Mouse (Mus musculus): ENCODE measurements around the gene Upk3bl. TPM values are rescaled to one million over a fixed set of nuclear protein-coding genes. Genes with fewer than 3 reads are reported as not detected.
A peak's percentile ranks its signal among the peaks of the same experiment; 100 is the strongest.

Upk3bl gene
- polyA plus RNA-seq, 1 experiment from 2014 or later: 0.50 TPM

DNA sequence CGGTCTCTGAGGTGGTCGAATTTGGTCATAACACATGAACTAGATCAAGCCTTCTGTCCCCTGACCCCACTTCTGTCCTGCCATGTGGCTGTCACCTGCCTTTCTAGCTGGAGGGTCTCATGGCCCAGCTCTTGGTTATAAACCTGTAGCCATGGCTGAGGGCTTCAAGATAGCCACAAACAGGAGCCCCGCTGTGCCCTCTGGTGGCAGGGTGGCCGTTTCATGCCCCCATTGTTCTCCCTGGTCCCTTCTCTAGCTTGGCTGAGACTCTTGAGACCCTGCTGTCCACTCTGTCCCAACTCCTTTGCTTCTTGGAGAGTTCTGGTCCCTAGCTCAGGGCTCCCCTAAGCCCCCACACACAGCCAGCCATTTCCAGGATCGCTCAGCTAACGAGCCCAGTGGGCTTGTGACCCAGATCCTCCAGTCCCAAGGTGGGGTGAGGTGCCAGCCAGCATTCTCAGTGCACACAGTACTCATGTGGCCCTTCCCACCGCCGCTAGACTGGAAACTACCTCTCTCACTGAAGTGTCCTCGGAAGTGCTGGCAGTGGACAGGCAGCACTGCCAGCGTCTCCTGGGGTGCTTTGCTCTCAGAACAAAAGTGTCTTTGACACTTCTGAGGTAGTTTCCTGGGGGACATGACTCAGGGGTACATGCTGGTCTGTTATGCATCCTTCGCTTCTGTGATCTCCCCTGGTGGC, 26.5 kb upstream of the Upk3bl start:
- Histone ChIP-seq H3K9me3 (replicated peaks) (no peaks in the 10 kb centered on the region), H3K4me2 (no peak overlapping the region), H3K9ac (no peak overlapping the region), H3K4me3 (no peak overlapping the region), H3K27ac (ENCODE audit: poor library complexity, severe bottlenecking) (no peak overlapping the region), H3K27me3 (replicated peaks) (no peaks in the 10 kb centered on the region), H3K4me1 (replicated peaks) (no peaks in the 10 kb centered on the region), H3K36me3 (peaks cover 74% of the 10 kb centered on the region)
- WGBS: 80% methylated on average over 11 of the region's 11 CpGs
- no peak for ATAC-seq (ENCODE audit: insufficient number of reproducible peaks, low FRiP score)

DNA sequence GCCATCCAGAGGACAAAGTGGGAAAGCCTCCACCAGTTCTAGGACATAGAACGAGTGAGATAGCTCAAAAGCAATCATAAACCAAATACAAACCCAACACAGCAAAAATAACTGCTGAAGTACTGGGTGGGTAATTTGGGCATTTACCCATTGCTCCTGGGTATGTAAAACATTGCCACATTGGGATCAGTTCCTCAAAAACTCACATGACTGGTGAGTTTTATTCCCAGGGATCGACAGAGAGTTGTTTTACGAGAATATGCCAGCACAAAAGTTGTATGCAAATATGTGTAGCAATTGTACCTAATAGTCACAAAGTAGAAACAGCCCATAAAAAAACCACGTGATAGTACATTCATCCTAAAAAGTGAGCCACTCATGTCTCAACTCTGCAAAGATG, 19.4 kb upstream of the Upk3bl start:
- H3K4me3 ChIP-seq: no peak overlapping the region
- no peak overlapping the region for H3K27ac ChIP-seq (ENCODE audit: poor library complexity, severe bottlenecking)
- ATAC-seq (ENCODE audit: insufficient number of reproducible peaks, low FRiP score): no peak
- H3K27me3 ChIP-seq (replicated peaks): no peaks in the 10 kb centered on the region
- WGBS: 73% methylated on average over 4 of the region's 4 CpGs
- peaks cover 12% of the 10 kb centered on the region for H3K4me1 ChIP-seq (replicated peaks)
- peaks cover 32% of the 10 kb centered on the region for H3K36me3 ChIP-seq
- no peak overlapping the region for H3K9ac ChIP-seq
- 0 out of 2 replicates have a peak, but pooled peaks cover 5% of the 10 kb centered on the region for H3K9me3 ChIP-seq (replicated peaks)
- H3K4me2 ChIP-seq: no peak overlapping the region

DNA sequence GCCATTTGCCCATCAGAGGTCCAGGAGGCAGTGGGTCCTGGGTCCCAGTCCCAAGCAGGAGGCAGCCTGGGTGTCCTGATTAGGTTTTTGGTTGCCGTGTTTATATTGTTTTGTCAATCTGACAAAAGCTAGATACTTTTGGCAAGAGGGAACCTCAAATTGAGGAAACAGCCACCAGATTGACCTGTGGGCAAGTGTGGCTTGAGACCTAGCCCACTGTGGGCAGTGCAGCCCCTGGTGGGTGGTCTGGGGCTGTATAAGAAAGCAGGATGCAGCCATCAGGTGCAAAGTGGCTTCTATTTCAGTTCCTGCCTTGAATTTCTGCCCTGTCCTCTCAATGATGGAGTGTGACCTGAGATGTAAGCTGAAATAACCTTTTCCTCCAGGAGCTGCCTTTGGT, 19.0 kb upstream of the Upk3bl start:
- WGBS: 73% methylated on average over 1 of the region's 1 CpGs
- no peak overlapping the region for H3K9ac ChIP-seq

DNA sequence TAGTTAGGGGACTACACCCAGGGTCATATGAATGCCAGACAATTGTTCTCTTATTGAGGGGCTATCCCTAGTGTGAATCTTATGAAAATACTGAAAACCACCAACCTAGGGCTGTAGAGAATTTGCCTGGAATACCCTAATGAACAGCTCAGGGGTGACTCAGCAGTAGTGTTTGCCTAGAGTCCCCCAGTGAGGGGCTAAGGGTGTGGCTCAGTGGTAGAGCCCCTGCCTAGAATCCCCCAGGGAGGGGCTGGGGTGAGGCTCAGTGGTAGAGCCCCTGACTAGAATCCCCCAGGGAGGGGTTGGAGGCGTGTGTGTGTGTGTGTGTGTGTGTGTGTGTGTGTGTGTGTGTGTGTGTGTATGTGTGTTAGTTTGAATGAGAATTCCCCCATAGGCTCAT, 17.6 kb upstream of the Upk3bl start:
- Histone ChIP-seq H3K27ac (ENCODE audit: poor library complexity, severe bottlenecking) (no peak overlapping the region), H3K36me3 (peaks cover 14% of the 10 kb centered on the region), H3K9me3 (replicated peaks) (0 out of 2 replicates have a peak, but pooled peaks cover 5% of the 10 kb centered on the region), H3K27me3 (replicated peaks) (no peaks in the 10 kb centered on the region), H3K9ac (no peak overlapping the region), H3K4me3 (no peak overlapping the region), H3K4me1 (replicated peaks) (peaks cover 15% of the 10 kb centered on the region), H3K4me2 (no peak overlapping the region)
- WGBS: 77% methylated on average over 1 of the region's 1 CpGs
- ATAC-seq (ENCODE audit: insufficient number of reproducible peaks, low FRiP score): no peak

More for the DNA sequence above, 19.0 kb upstream of the Upk3bl start:
- no peak overlapping the region for H3K27ac ChIP-seq (ENCODE audit: poor library complexity, severe bottlenecking)
- ATAC-seq (ENCODE audit: insufficient number of reproducible peaks, low FRiP score): no peak
- H3K4me3 ChIP-seq: no peak overlapping the region
- H3K4me2 ChIP-seq: no peak overlapping the region
- H3K4me1 ChIP-seq (replicated peaks): peaks cover 15% of the 10 kb centered on the region
- 0 out of 2 replicates have a peak, but pooled peaks cover 5% of the 10 kb centered on the region for H3K9me3 ChIP-seq (replicated peaks)
- no peaks in the 10 kb centered on the region for H3K27me3 ChIP-seq (replicated peaks)
- peaks cover 28% of the 10 kb centered on the region for H3K36me3 ChIP-seq

DNA sequence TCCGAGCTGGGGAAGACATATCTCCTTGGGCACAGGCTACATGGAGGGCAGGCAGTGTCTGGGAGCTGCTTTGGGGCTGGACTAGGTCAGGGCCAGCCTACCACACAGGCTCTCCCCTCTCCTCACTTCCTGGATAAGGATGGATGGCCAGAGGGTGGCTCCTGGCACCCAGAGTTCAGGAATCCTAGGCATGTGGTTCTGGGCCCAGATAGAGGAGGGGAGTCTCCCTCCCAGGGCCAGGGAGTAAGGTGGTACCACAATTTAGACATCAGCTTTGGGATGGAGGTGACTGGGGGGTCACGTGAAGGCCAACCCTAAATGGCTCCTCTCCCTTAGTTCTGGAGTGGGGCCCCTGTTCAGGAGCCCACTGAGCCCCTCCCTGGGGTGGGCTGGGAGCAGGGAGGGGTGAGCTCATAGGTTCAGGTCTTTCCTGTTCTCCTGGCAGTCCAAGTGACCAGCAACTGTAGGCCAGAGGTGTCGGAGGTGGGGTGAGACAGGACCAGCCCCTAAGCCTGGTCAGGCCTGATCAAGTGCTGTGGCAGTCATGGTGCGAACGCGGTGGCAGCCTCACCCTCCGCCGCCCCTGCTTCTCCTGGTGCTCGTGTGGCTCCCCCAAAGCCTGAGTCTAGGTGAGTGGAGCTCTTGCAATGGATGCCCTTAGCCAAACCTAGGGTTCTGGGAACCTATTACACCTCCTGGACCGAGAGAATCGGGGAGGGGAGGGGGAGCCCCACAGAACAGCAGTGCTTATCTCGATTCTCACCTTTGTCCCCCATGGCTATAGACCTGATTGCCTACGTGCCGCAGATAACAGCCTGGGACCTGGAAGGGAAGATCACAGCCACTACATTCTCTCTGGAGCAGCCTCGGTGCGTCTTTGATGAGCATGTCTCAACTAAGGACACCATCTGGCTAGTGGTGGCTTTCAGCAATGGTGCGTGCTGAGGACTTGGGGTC, 15.8 kb upstream of the Upk3bl start, which contains the start of gene Upk3b:
TSS of gene Upk3b (plus strand) at position 239 of the 957 bp plus-strand sequence.
- H3K4me3 ChIP-seq: peak within 1 kb of the TSS; percentile 3; the same call in 1 of the 2 replicates
- H3K9ac ChIP-seq: no peak within 1 kb of the TSS
- H3K27me3 ChIP-seq (replicated peaks): no peaks in the 10 kb centered on the region
- peak; percentile 47 for ATAC-seq (ENCODE audit: insufficient number of reproducible peaks, low FRiP score)
- no peaks in the 10 kb centered on the region for H3K36me3 ChIP-seq
- H3K4me1 ChIP-seq (replicated peaks): peaks cover 15% of the 10 kb centered on the region
- no peak within 1 kb of the TSS for H3K4me2 ChIP-seq
- H3K9me3 ChIP-seq (replicated peaks): 0 out of 2 replicates have a peak, but pooled peaks cover 5% of the 10 kb centered on the region
- WGBS: 50% methylated on average over 17 of the region's 17 CpGs
- H3K27ac ChIP-seq (ENCODE audit: poor library complexity, severe bottlenecking): 0 out of 2 replicates have a peak within 1 kb of the TSS, but pooled peaks have one; percentile 10

DNA sequence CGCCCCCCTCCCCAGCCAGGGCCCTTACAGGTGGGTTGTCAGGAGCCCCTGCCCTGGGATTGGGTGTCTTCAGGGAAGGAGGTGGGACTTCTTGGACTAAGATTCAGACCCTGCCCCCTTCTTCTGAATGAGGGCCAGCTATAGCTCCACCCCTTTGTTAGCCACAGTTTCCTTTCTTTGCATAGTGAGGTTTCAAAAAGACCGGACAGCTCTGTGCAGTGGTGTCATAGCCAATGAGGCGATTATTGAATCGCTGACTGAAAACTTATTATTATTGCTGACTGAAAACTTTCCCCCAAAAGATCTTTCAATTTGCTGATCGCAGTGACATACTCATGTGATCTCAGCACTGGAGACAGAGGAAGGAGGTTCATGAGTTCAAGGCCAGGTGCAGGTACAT, 14.1 kb upstream of the Upk3bl start:
- 40% methylated on average over 5 of the region's 5 CpGs for WGBS
- no peaks in the 10 kb centered on the region for H3K36me3 ChIP-seq
- no peak overlapping the region for H3K27ac ChIP-seq (ENCODE audit: poor library complexity, severe bottlenecking)
- 0 out of 2 replicates have a peak, but pooled peaks cover 5% of the 10 kb centered on the region for H3K9me3 ChIP-seq (replicated peaks)
- peak; percentile 49; the same call in 1 of the 2 replicates for ATAC-seq (ENCODE audit: insufficient number of reproducible peaks, low FRiP score)
- no peak overlapping the region for H3K9ac ChIP-seq
- H3K27me3 ChIP-seq (replicated peaks): no peaks in the 10 kb centered on the region
- peak overlapping the region; percentile 21 for H3K4me3 ChIP-seq
- peak overlapping the region; percentile 50 for H3K4me2 ChIP-seq
- H3K4me1 ChIP-seq (replicated peaks): peaks cover 15% of the 10 kb centered on the region

DNA sequence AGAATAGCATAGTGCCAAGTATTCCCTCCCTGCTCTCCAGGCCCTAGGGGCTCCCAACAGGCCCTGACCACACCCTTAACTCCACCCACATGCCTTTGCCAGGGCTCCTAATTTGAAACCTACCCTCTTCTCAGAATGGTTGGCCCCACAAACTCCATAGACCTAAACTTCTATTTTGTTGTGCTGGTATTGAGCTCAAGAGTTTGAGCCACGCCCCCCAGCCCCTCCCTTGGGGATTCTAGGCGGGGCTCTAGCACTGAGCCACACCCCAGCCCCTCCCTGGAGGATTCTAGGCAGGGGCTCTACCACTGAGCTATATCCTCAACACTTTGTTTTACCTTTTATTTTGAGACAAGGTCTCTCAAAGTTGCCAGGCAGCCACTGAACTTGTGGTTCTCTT, 13.0 kb upstream of the Upk3bl start:
- peaks cover 15% of the 10 kb centered on the region for H3K4me1 ChIP-seq (replicated peaks)
- H3K36me3 ChIP-seq: no peaks in the 10 kb centered on the region
- no peak overlapping the region for H3K27ac ChIP-seq (ENCODE audit: poor library complexity, severe bottlenecking)
- no peak overlapping the region for H3K9ac ChIP-seq
- no peak overlapping the region for H3K4me3 ChIP-seq
- WGBS: 43% methylated on average over 2 of the region's 2 CpGs
- H3K27me3 ChIP-seq (replicated peaks): no peaks in the 10 kb centered on the region
- no peak for ATAC-seq (ENCODE audit: insufficient number of reproducible peaks, low FRiP score)
- H3K9me3 ChIP-seq (replicated peaks): 0 out of 2 replicates have a peak, but pooled peaks cover 5% of the 10 kb centered on the region
- no peak overlapping the region for H3K4me2 ChIP-seq

DNA sequence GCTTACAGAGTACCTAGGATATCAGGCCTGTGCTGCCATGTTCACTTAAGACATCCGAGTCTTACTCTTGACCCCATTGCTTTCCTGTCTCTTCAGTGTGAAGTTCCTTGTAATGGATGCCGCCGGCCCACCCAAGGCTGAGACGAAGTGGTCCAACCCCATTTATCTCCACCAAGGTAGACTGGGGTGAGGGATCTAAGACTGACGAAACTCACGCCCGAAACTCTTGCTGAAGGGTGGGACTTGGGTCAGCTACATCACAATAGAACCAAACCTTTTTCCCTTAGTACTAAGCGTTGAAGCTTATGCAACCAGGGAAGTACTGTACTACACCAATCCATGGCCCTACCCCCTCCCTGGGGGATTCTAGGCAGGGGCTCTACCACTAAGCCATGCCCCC, 12.6 kb upstream of the Upk3bl start:
- 90% methylated on average over 8 of the region's 8 CpGs for WGBS
- no peak for ATAC-seq (ENCODE audit: insufficient number of reproducible peaks, low FRiP score)

DNA sequence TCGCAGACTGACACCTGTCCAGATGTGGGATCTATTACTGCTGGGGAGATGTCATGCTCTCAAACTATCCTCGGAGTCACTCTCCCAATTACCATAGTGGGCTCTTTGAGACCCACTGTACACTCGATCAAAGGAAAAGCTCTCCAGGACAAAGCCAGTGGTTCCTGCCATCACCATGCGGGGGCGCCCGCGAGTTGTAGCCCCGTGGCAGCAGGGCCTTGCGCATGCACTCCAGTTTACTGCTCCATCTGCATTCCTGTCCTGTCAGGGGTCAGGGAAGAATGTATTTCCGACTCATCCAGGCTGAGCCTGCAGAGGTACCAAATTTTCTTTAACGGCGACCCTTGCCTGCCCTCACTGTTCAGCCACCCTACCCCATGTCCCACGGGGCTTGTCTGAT, 9.4 kb upstream of the Upk3bl start:
- WGBS: 63% methylated on average over 13 of the region's 13 CpGs
- no peak for ATAC-seq (ENCODE audit: insufficient number of reproducible peaks, low FRiP score)
- no peaks in the 10 kb centered on the region for H3K27me3 ChIP-seq (replicated peaks)
- H3K9ac ChIP-seq: no peak overlapping the region
- no peak overlapping the region for H3K27ac ChIP-seq (ENCODE audit: poor library complexity, severe bottlenecking)
- H3K4me3 ChIP-seq: no peak overlapping the region
- 0 out of 2 replicates have a peak, but pooled peaks cover 3% of the 10 kb centered on the region for H3K4me1 ChIP-seq (replicated peaks)
- no peaks in the 10 kb centered on the region for H3K36me3 ChIP-seq
- H3K9me3 ChIP-seq (replicated peaks): no peaks in the 10 kb centered on the region
- no peak overlapping the region for H3K4me2 ChIP-seq

More for the DNA sequence above, 12.6 kb upstream of the Upk3bl start:
- no peaks in the 10 kb centered on the region for H3K27me3 ChIP-seq (replicated peaks)
- H3K4me3 ChIP-seq: no peak overlapping the region
- no peak overlapping the region for H3K9ac ChIP-seq
- H3K27ac ChIP-seq (ENCODE audit: poor library complexity, severe bottlenecking): no peak overlapping the region
- 0 out of 2 replicates have a peak, but pooled peaks cover 5% of the 10 kb centered on the region for H3K9me3 ChIP-seq (replicated peaks)
- no peak overlapping the region for H3K4me2 ChIP-seq
- no peaks in the 10 kb centered on the region for H3K36me3 ChIP-seq
- H3K4me1 ChIP-seq (replicated peaks): peaks cover 15% of the 10 kb centered on the region

DNA sequence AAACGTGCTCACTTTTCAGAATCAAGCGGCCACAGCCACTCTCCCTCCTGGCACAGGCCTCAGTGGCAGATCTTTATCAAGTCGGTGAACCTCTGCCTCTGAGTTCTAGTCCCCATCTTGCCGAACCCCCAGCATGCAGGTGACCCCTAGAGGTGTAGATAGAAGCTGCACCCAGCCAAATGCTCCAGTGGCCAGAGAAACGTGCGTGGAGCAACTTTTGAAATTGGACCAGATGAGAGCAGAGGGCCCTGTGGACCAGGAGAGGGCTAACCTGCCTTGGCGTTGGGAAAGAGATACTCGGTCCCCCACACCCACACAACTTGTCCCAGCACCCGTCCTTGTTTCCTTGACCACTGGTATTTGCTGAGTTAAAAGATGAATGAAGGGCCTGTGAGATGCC, 8.9 kb upstream of the Upk3bl start:
- no peak overlapping the region for H3K4me3 ChIP-seq
- no peak overlapping the region for H3K9ac ChIP-seq
- H3K36me3 ChIP-seq: no peaks in the 10 kb centered on the region
- ATAC-seq (ENCODE audit: insufficient number of reproducible peaks, low FRiP score): no peak
- WGBS: 37% methylated on average over 9 of the region's 9 CpGs
- H3K4me1 ChIP-seq (replicated peaks): no peaks in the 10 kb centered on the region
- no peak overlapping the region for H3K4me2 ChIP-seq
- H3K27me3 ChIP-seq (replicated peaks): no peaks in the 10 kb centered on the region
- H3K27ac ChIP-seq (ENCODE audit: poor library complexity, severe bottlenecking): no peak overlapping the region
- H3K9me3 ChIP-seq (replicated peaks): no peaks in the 10 kb centered on the region

DNA sequence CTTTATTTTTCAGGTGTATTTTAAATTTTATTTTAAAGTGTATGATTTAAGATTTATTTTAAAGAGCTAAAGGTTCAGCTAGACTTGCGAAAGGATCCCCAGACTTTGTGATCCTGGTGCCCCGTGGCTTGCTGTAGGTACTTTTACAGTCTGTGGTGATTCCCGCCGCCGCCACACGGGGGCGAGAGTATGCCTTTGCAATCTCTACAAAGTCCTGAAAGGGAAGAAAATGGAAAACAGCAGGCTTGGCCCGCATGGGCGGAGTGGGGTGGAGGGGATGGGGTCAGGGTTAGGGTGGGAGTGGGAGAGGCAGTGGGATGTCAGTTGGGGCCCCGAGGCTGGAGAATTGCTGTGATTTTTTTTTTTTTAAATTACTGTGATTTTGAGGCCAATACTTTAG, 8.3 kb upstream of the Upk3bl start:
- peak; percentile 71; the same call in 1 of the 2 replicates for ATAC-seq (ENCODE audit: insufficient number of reproducible peaks, low FRiP score)
- no peak overlapping the region for H3K4me2 ChIP-seq
- peaks cover under 1% of the 10 kb centered on the region for H3K4me1 ChIP-seq (replicated peaks)
- H3K27ac ChIP-seq (ENCODE audit: poor library complexity, severe bottlenecking): no peak overlapping the region
- H3K9ac ChIP-seq: no peak overlapping the region
- WGBS: 5% methylated on average over 10 of the region's 10 CpGs
- H3K9me3 ChIP-seq (replicated peaks): no peaks in the 10 kb centered on the region
- H3K27me3 ChIP-seq (replicated peaks): no peaks in the 10 kb centered on the region
- no peak overlapping the region for H3K4me3 ChIP-seq
- H3K36me3 ChIP-seq: no peaks in the 10 kb centered on the region
